ENCODE assay signal across 8 mouse cellular contexts in the genomic region with DNA sequence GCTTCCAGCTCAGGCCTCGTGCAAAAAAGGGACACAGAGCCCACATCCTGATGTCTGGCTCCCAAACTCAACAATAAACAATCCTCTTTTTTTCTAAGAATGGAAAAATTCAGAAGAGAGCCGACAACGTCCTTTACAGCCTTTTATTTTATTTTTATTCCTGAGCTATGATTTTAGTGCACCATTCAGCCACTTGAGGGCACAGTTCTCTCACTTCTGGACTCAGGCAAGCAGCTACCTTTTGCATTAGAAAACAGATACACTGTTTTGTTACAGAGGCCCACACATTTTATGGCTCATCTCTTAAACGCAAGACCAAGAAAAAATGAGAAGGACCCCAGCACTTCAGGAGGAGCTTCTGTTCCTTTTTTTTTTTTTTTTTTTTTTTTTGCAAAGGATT.
DNase-seq lines count a peak whose midpoint lies in the region; ATAC-seq and TF ChIP-seq lines count a peak whose summit lies in the region.

No protein-coding gene starts in this region.

- no peak for TF ChIP-seq POLR2A in limb, embryonic 14.5 days (IDR thresholded peaks at IDR 0.05; ENCODE audit: borderline replicate concordance, extremely low read depth, insufficient read depth, insufficient read length)

- no peak overlapping the region for H3K9ac ChIP-seq in limb, embryonic 11.5 days (ENCODE audit: low read length)
- H3K9ac ChIP-seq in limb, embryonic 14.5 days (ENCODE audit: low read depth, low read length, severe bottlenecking), result no peak overlapping the region

- no peaks in the 10 kb centered on the region for H3K4me1 ChIP-seq in limb, embryonic 11.5 days (ENCODE audit: control insufficient read depth, insufficient read depth, low read length)
- H3K4me1 ChIP-seq in limb, embryonic 10.5 days, result peaks cover 8% of the 10 kb centered on the region
- H3K4me1 ChIP-seq in limb, embryonic 14.5 days (ENCODE audit: control insufficient read depth, insufficient read depth, low read length), result no peaks in the 10 kb centered on the region

- no peak for ATAC-seq in limb, embryonic 11.5 days (ENCODE audit: insufficient number of reproducible peaks, low FRiP score, low TSS enrichment, low read depth)
- no peak for ATAC-seq in limb, embryonic 14.5 days (ENCODE audit: low FRiP score, low read depth)

- 45% methylated on average over 4 of the region's 4 CpGs for WGBS in limb, embryonic 11.5 days
- 60% methylated on average over 4 of the region's 4 CpGs for WGBS in limb, embryonic 10.5 days
- WGBS in limb, embryonic 14.5 days, result 24% methylated on average over 4 of the region's 4 CpGs

- no peak overlapping the region for H3K4me2 ChIP-seq in limb, embryonic 11.5 days (ENCODE audit: low read depth, severe bottlenecking)
- peak overlapping the region; percentile 27; the same call in 1 of the 2 replicates for H3K4me2 ChIP-seq in limb, embryonic 14.5 days (replicated peaks; ENCODE audit: low read depth, low read length, severe bottlenecking)

- H3K36me3 ChIP-seq in limb, embryonic 11.5 days (ENCODE audit: control insufficient read depth, insufficient read depth, low read length), result no peaks in the 10 kb centered on the region
- H3K36me3 ChIP-seq in limb, embryonic 10.5 days, result no peaks in the 10 kb centered on the region
- no peaks in the 10 kb centered on the region for H3K36me3 ChIP-seq in limb, embryonic 14.5 days (ENCODE audit: control insufficient read depth, insufficient read depth, low read length)

- H3K27ac ChIP-seq in limb, embryonic 11.5 days (replicated peaks; ENCODE audit: low read depth, low read length), result no peak overlapping the region
- no peak overlapping the region for H3K27ac ChIP-seq in limb, embryonic 10.5 days
- no peak overlapping the region for H3K27ac ChIP-seq in limb, embryonic 14.5 days (replicated peaks; ENCODE audit: low read depth, low read length)

- H3K9me3 ChIP-seq in limb, embryonic 11.5 days (ENCODE audit: control insufficient read depth, low read length), result no peaks in the 10 kb centered on the region
- H3K9me3 ChIP-seq in limb, embryonic 10.5 days (replicated peaks), result no peaks in the 10 kb centered on the region
- H3K9me3 ChIP-seq in limb, embryonic 14.5 days (ENCODE audit: control insufficient read depth, low read length), result no peaks in the 10 kb centered on the region

- no peak overlapping the region for H3K4me3 ChIP-seq in limb, embryonic 11.5 days (ENCODE audit: low read depth, low read length)
- H3K4me3 ChIP-seq in limb, embryonic 10.5 days, result no peak overlapping the region
- no peak overlapping the region for H3K4me3 ChIP-seq in limb, embryonic 14.5 days (replicated peaks; ENCODE audit: low read length)

- peak; percentile 35 to 40 for DNase-seq in cerebellum, postnatal 10 days
- DNase-seq in cerebellum, adult 9-10 months, result no peak
- peak; percentile 43 for DNase-seq in limb, embryonic 11.5 days (ENCODE audit: low spot score)
- no peak for DNase-seq in limb, embryonic 10.5 days (ENCODE audit: low spot score)
- peak; percentile 66 for DNase-seq in brain, adult 2 months (ENCODE audit: low read depth, low spot score)
- peak; percentile 24 for DNase-seq in limb, embryonic 14.5 days (ENCODE audit: low spot score)
- no peak for DNase-seq in spleen, postnatal 10 days (ENCODE audit: low spot score in 2 of 2)
- no peak for DNase-seq in frontal cortex, postnatal 10 days (ENCODE audit: low spot score in 2 of 2)

- H3K27me3 ChIP-seq in limb, embryonic 11.5 days (ENCODE audit: control insufficient read depth, insufficient read depth, low read length), result no peaks in the 10 kb centered on the region
- no peaks in the 10 kb centered on the region for H3K27me3 ChIP-seq in limb, embryonic 10.5 days (ENCODE audit: low read depth, poor library complexity, severe bottlenecking)
- no peaks in the 10 kb centered on the region for H3K27me3 ChIP-seq in limb, embryonic 14.5 days (ENCODE audit: control insufficient read depth, insufficient read depth, low read length)

Comparison
In these comparisons a context has a peak if more than half of its experiments do, and no peak if none do; other contexts are left out.
1. DNase-seq: peak in cerebellum, postnatal 10 days (2 of 2), limb, embryonic 11.5 days (single experiment), brain, adult 2 months (single experiment) and limb, embryonic 14.5 days (single experiment); none in cerebellum, adult 9-10 months (single experiment), limb, embryonic 10.5 days (single experiment), spleen, postnatal 10 days (0 of 2) and frontal cortex, postnatal 10 days (0 of 2).